In the genomic region with DNA sequence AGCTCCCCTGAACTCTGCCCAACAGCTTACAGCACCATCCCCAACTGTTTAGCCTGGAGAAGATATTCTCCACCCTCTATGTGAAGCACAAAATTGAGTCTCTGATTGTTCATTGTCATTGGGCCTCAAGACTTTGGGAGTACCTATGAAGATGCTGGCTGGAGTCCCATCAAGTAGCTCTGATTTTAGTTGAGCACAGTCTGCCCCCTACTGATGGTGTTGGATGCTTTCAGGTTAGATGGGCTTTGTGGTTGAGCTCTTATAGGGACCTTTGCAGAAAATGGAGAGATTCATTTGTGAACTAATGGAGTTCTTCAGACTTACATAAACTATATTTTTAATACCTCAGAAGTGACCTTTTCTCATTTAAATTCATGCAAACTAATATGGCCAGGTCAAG, we compare ENCODE assay signal across 10 mouse cellular contexts.
A peak's percentile ranks its signal among the peaks of the same experiment; 100 is the strongest.
DNase-seq lines count a peak whose midpoint lies in the region; ATAC-seq and TF ChIP-seq lines count a peak whose summit lies in the region.
"Had no signal": no experiment of that assay in that cellular context is flagged by ENCODE, and none has a peak within 500 bp of the region (broad histone marks: within the 10 kb centered on the region; RNA-seq: fewer than 3 reads in every experiment).

No protein-coding gene starts in this region.

- no peaks in the 10 kb centered on the region for H3K9me3 ChIP-seq in liver, embryonic 14.5 days (ENCODE audit: control insufficient read depth, low read length)
- no peaks in the 10 kb centered on the region for H3K9me3 ChIP-seq in liver, embryonic 11.5 days (ENCODE audit: control insufficient read depth, low read length)
- no peaks in the 10 kb centered on the region for H3K9me3 ChIP-seq in embryonic facial prominence, embryonic 10.5 days

- H3K27me3 ChIP-seq in liver, embryonic 14.5 days (ENCODE audit: control insufficient read depth, insufficient read depth, low read length) = no peaks in the 10 kb centered on the region
- no peaks in the 10 kb centered on the region for H3K27me3 ChIP-seq in liver, embryonic 11.5 days (replicated peaks; ENCODE audit: control insufficient read depth, insufficient read depth, low read length)
- H3K27me3 ChIP-seq in embryonic facial prominence, embryonic 10.5 days (replicated peaks; ENCODE audit: low read depth, poor library complexity, severe bottlenecking) = no peaks in the 10 kb centered on the region
- H3K27me3 ChIP-seq: megakaryocyte, embryonic 14.5 days had no signal

- peak; percentile 62 for DNase-seq in embryo, embryonic 10 days (ENCODE audit: low spot score)
- no peak for DNase-seq in embryo, embryonic 11 days
- no peak for DNase-seq in liver, embryonic 14.5 days (ENCODE audit: low read depth in 3 of 3, low spot score in 3 of 3)
- no peak for DNase-seq in liver, embryonic 11.5 days (ENCODE audit: low spot score)
- peak; percentile 60 for DNase-seq in cerebellum, adult 9-10 months
- peak; percentile 8 for DNase-seq in skeletal muscle tissue, adult 2 months (ENCODE audit: low read depth, low spot score)
- no peak for DNase-seq in right cerebral cortex, postnatal 25 days
- no peak for DNase-seq in embryonic facial prominence, embryonic 10.5 days (ENCODE audit: low spot score)
- DNase-seq: kidney, adult 18-20 months had no signal

- H3K4me1 ChIP-seq in liver, embryonic 14.5 days (replicated peaks; ENCODE audit: control insufficient read depth in 2 of 2, insufficient read depth in 2 of 2, low read length in 1 of 2) = no peaks in the 10 kb centered on the region
- H3K4me1 ChIP-seq in liver, embryonic 11.5 days (replicated peaks; ENCODE audit: control insufficient read depth, insufficient read depth, low read length) = no peaks in the 10 kb centered on the region
- H3K4me1 ChIP-seq in embryonic facial prominence, embryonic 10.5 days = no peaks in the 10 kb centered on the region

- TF ChIP-seq EP300 in liver, embryonic 14.5 days (IDR thresholded peaks at IDR 0.05; ENCODE audit: low read depth) = no peak

- no peak overlapping the region for H3K9ac ChIP-seq in liver, embryonic 14.5 days (replicated peaks)
- no peak overlapping the region for H3K9ac ChIP-seq in liver, embryonic 11.5 days (ENCODE audit: low read depth, low read length)

- H3K36me3 ChIP-seq in liver, embryonic 14.5 days (replicated peaks; ENCODE audit: control insufficient read depth, insufficient read depth, low read depth) = no peaks in the 10 kb centered on the region
- H3K36me3 ChIP-seq in liver, embryonic 11.5 days (ENCODE audit: control insufficient read depth, insufficient read depth, low read length) = no peaks in the 10 kb centered on the region
- H3K36me3 ChIP-seq in embryonic facial prominence, embryonic 10.5 days (replicated peaks) = peaks cover 5% of the 10 kb centered on the region; the same call in 1 of the 2 replicates

- H3K4me3 ChIP-seq in liver, embryonic 14.5 days (ENCODE audit: insufficient read depth in 1 of 2, low read depth in 2 of 2, low read length in 2 of 2) = no peak overlapping the region
- no peak overlapping the region for H3K4me3 ChIP-seq in liver, embryonic 11.5 days (ENCODE audit: low read depth, low read length)
- H3K4me3 ChIP-seq in embryonic facial prominence, embryonic 10.5 days = no peak overlapping the region
- H3K4me3 ChIP-seq: megakaryocyte, embryonic 14.5 days had no signal

- peak; percentile 34; the same call in 1 of the 2 replicates for TF ChIP-seq CTCF in liver, embryonic 14.5 days (IDR thresholded peaks at IDR 0.05; ENCODE audit: low read depth)

- no peak overlapping the region for H3K4me2 ChIP-seq in liver, embryonic 14.5 days (ENCODE audit: low read depth)
- H3K4me2 ChIP-seq in liver, embryonic 11.5 days = no peak overlapping the region

- no peak for ATAC-seq in liver, embryonic 14.5 days (ENCODE audit: insufficient read depth)
- no peak for ATAC-seq in liver, embryonic 11.5 days (replicated peaks; ENCODE audit: low FRiP score)

- no peak overlapping the region for H3K27ac ChIP-seq in liver, embryonic 14.5 days
- H3K27ac ChIP-seq in liver, embryonic 11.5 days (ENCODE audit: low read depth, low read length) = no peak overlapping the region
- H3K27ac ChIP-seq in embryonic facial prominence, embryonic 10.5 days (replicated peaks) = no peak overlapping the region

Comparison
In these comparisons a context has a peak if more than half of its experiments do, and no peak if none do; other contexts are left out.
1. DNase-seq: peak in embryo, embryonic 10 days (single experiment), cerebellum, adult 9-10 months (single experiment) and skeletal muscle tissue, adult 2 months (single experiment); none in embryo, embryonic 11 days (single experiment), liver, embryonic 14.5 days (0 of 3), liver, embryonic 11.5 days (single experiment), right cerebral cortex, postnatal 25 days (single experiment) and embryonic facial prominence, embryonic 10.5 days (single experiment).